Mouse (Mus musculus) forebrain, postnatal 0 days (tissue): ENCODE data around the gene Emp2. TPM values are rescaled to one million over a fixed set of nuclear protein-coding genes. Genes with fewer than 3 reads are reported as not detected.
A peak's percentile ranks its signal among the peaks of the same experiment; 100 is the strongest.
"Not testable (repeated sequence)": the region's sequence is repeated elsewhere in the genome, so short reads cannot be mapped to it uniquely, and the experiment has no call there.

Source experiments
- ATAC-seq: fragments of 200-750 bp; cut with Nextera tagmentation; 2 replicates; pipeline ENCODE4 v1.8.0; 2017; ENCODE audit warnings: mild to moderate bottlenecking, moderate library complexity
- DNase-seq: peaks from one replicate; pipeline ENCODE4 v3.0.0-alpha.2; 2015
- H3K27ac ChIP-seq: fragments of 300-500 bp; sonication (generic); 2 replicates; pipeline ENCODE4 v1.5.1; 2014; ENCODE audit warnings: low read depth, mild to moderate bottlenecking, antibody characterized with exemption, low read length, moderate library complexity, mixed read lengths
- H3K27me3 ChIP-seq: fragments of 300-500 bp; sonication (generic); 2 replicates; pipeline ENCODE4 v1.6.1; 2014; ENCODE audit warnings: mild to moderate bottlenecking, low read length, mixed read lengths; ENCODE audit not compliant: insufficient read depth
- H3K36me3 ChIP-seq: fragments of 300-500 bp; sonication (generic); 2 replicates; pipeline ENCODE4 v1.6.1; 2014; ENCODE audit warnings: mild to moderate bottlenecking, moderate library complexity; ENCODE audit not compliant: insufficient read depth
- H3K4me1 ChIP-seq: fragments of 300-500 bp; sonication (generic); 2 replicates; pipeline ENCODE4 v1.6.1; 2014; ENCODE audit warnings: antibody characterized with exemption; ENCODE audit not compliant: insufficient read depth
- H3K4me2 ChIP-seq: fragments of 300-500 bp; sonication (generic); 2 replicates; pipeline ENCODE4 v1.6.1; 2014; ENCODE audit warnings: low read depth, mild to moderate bottlenecking, moderate library complexity
- H3K4me3 ChIP-seq: fragments of 300-500 bp; sonication (generic); 2 replicates; pipeline ENCODE4 v1.5.1; 2014; ENCODE audit warnings: low read depth, low read length, mixed read lengths
- H3K9ac ChIP-seq: fragments of 300-500 bp; sonication (generic); 2 replicates; pipeline ENCODE4 v1.6.1; 2014; ENCODE audit warnings: mild to moderate bottlenecking
- H3K9me3 ChIP-seq: fragments of 300-500 bp; sonication (generic); 2 replicates; pipeline ENCODE4 v1.6.1; 2016; ENCODE audit warnings: low read length
- CTCF ChIP-seq: sonication (generic); IDR thresholded peaks from 2 replicates; pipeline ENCODE4 v1.5.1; 2016; ENCODE audit warnings: antibody characterized with exemption, control low read depth, low read depth
- WGBS: fragments of 180-500 bp; shearing (Covaris S2); extraction: QIAGEN DNeasy Blood & Tissue Kit; methylation state at CpG from one replicate; pipeline ENCODE4 v1.1.7; 2014; 5-methylcytosine and 5-hydroxymethylcytosine counted together
- microRNA-seq, 2 experiments: library from miRNA; unstranded; fragments of <30 nt; microRNA quantifications; one replicate each; pipeline ENCODE4; 2016
- polyA plus RNA-seq: library from polyadenylated mRNA; unstranded; fragments of >200 nt; fragmentation: Nextera tagmentation; extraction: Ambion mirVana; gene quantifications from 2 replicates; pipeline ENCODE4 v1.2.1, GENCODE M21; 2015
- total RNA-seq: library from RNA; depleted of rRNA; stranded (reverse); fragments of >200 nt; gene quantifications from 2 replicates; pipeline ENCODE4 v1.2.3, GENCODE M21; 2014; rRNA removed

Gene Emp2
- total and polyA plus RNA-seq, 2 experiments from 2014 or later = 12.1 to 18.5 TPM

- Histone ChIP-seq H3K36me3 (no peaks in the 10 kb centered on the region), H3K4me1 (no peaks in the 10 kb centered on the region), H3K4me3 (no peak overlapping the region), H3K27me3 (no peaks in the 10 kb centered on the region), H3K9me3 (no peaks in the 10 kb centered on the region), H3K27ac (no peak overlapping the region), H3K4me2 (no peak overlapping the region), H3K9ac (no peak overlapping the region)
- no peak for DNase-seq
- no peak for ATAC-seq
- WGBS = 81% methylated on average over 3 of the region's 3 CpGs
- no peak for TF ChIP-seq CTCF
These were observed 31.9 kb downstream of the Emp2 start for GRCm38 (mm10) chr16:10281890-10282289.

DNA sequence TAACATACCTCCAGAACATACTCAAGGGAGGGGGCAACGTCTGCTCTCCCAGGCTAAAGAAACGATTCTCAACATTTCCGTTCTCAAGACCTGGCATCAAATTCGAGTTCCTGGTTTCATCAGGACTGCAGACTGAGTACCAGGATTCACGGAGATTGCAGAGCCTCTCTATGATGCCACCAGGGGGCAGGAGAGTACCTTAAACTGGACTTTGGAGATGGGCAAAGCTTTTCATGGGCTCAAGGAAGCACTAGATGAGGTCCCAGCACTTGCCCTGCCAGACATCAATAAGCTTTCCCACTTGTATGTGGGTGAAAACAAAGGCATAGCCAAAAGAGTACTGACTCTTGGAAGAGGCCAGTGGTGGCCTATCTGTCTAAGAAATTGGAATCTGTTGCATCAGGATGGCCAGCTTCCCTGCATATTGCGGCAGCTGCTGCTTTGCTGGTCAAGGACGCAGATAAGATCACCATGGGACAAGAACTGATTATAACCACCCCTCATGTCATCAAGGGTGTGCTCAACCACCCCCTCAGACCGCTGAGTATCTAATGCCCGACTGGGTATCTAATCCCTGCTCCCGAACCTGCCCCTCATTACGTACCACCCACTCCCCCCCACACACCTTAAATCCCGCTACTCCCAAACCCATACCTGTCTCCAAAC lies 33.3 kb downstream of the Emp2 start:
- 51% methylated on average over 12 of the region's 12 CpGs for WGBS
- TF ChIP-seq CTCF = peak; percentile 84
- ATAC-seq = peak; percentile 48; the same call in 1 of the 2 replicates

GRCm38 (mm10) chr16:10276778-10277177 lies 37.0 kb downstream of the Emp2 start:
- not testable (repeated sequence) for H3K27me3 ChIP-seq, H3K9ac ChIP-seq, H3K27ac ChIP-seq, H3K4me1 ChIP-seq, H3K4me2 ChIP-seq, ATAC-seq, DNase-seq, H3K4me3 ChIP-seq, H3K36me3 ChIP-seq, H3K9me3 ChIP-seq
- 83% methylated on average over 5 of the region's 5 CpGs for WGBS

More for the DNA sequence above, 33.3 kb downstream of the Emp2 start:
- Histone ChIP-seq H3K9me3 (no peaks in the 10 kb centered on the region), H3K27me3 (no peaks in the 10 kb centered on the region), H3K27ac (no peak overlapping the region), H3K4me3 (no peak overlapping the region), H3K4me1 (no peaks in the 10 kb centered on the region), H3K36me3 (no peaks in the 10 kb centered on the region), H3K9ac (no peak overlapping the region), H3K4me2 (no peak overlapping the region)
- DNase-seq = peak; percentile 83

- no peaks in the 10 kb centered on the region for H3K36me3 ChIP-seq
- no peak for DNase-seq
- H3K9ac ChIP-seq = no peak overlapping the region
- H3K4me3 ChIP-seq = no peak overlapping the region
- no peak for TF ChIP-seq CTCF
- H3K27ac ChIP-seq = no peak overlapping the region
- no peaks in the 10 kb centered on the region for H3K9me3 ChIP-seq
- no peak overlapping the region for H3K4me2 ChIP-seq
- 75% methylated on average over 4 of the region's 4 CpGs for WGBS
- no peaks in the 10 kb centered on the region for H3K4me1 ChIP-seq
- no peaks in the 10 kb centered on the region for H3K27me3 ChIP-seq
- no peak for ATAC-seq
These were observed 39.3 kb downstream of the Emp2 start for GRCm38 (mm10) chr16:10274465-10274864.

DNA sequence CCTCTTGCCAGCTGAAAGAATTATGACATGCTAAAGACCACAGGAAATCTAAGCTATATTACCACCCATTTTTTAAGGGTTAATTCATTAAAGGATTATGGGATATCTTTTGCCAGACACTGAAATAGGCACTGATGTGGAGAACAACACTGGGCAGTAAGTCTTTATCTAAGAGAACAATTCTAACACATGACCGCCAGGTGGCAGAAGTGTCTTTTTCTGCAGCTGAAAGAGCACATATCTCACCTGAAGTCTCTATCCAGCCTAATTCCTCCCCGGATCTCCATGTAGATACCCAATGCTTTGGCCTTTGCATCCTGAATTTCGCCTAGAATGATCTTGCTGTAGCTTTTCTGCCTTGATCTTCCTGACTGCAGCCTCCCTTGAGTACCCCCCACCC lies 41.5 kb downstream of the Emp2 start:
- H3K4me2 ChIP-seq = no peak overlapping the region
- no peaks in the 10 kb centered on the region for H3K4me1 ChIP-seq
- peak; percentile 75 for DNase-seq
- 0 out of 2 replicates have a peak, but pooled peaks cover 5% of the 10 kb centered on the region for H3K9me3 ChIP-seq
- 26% methylated on average over 3 of the region's 3 CpGs for WGBS
- TF ChIP-seq CTCF = peak; percentile 72
- H3K36me3 ChIP-seq = no peaks in the 10 kb centered on the region
- no peak overlapping the region for H3K4me3 ChIP-seq
- H3K9ac ChIP-seq = no peak overlapping the region
- H3K27me3 ChIP-seq = no peaks in the 10 kb centered on the region
- no peak for ATAC-seq
- no peak overlapping the region for H3K27ac ChIP-seq

DNA sequence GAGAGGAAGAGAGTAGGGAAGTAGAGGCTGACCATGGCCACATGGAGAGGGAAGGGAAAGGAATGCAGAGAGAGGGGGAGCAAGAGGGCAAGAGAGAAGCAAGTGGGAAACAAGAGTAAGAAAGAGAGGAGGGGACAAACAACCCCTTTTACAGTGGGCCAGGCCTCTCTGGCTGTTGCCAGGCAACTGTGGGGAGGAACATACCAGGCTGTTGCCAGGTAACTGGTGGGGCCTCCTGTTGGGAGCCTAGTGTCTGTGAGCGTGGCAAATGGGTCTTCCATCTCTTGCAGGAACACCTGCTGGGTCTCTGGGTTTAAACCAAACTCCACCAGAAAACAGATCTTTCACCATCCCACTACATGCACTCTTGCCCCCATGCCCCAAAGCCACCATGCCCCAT lies 59.8 kb downstream of the Emp2 start:
- Histone ChIP-seq H3K36me3 (no peaks in the 10 kb centered on the region), H3K27ac (no peak overlapping the region), H3K4me3 (no peak overlapping the region), H3K9ac (no peak overlapping the region), H3K9me3 (no peaks in the 10 kb centered on the region), H3K4me2 (no peak overlapping the region), H3K4me1 (no peaks in the 10 kb centered on the region), H3K27me3 (no peaks in the 10 kb centered on the region)
- WGBS = 8% methylated on average over 1 of the region's 1 CpGs
- ATAC-seq = no peak
- no peak for DNase-seq
- TF ChIP-seq CTCF = no peak

- no peak for TF ChIP-seq CTCF
- H3K4me3 ChIP-seq = no peak overlapping the region
- H3K9me3 ChIP-seq = no peaks in the 10 kb centered on the region
- no peaks in the 10 kb centered on the region for H3K4me1 ChIP-seq
- no peak overlapping the region for H3K9ac ChIP-seq
- ATAC-seq = no peak
- no peak for DNase-seq
- no peaks in the 10 kb centered on the region for H3K36me3 ChIP-seq
- H3K4me2 ChIP-seq = no peak overlapping the region
- no peaks in the 10 kb centered on the region for H3K27me3 ChIP-seq
- H3K27ac ChIP-seq = no peak overlapping the region
These were observed 77.2 kb downstream of the Emp2 start for GRCm38 (mm10) chr16:10236601-10237000.

Small RNA genes within 50 kb of the gene (microRNA-seq; reads per million reads assigned to microRNA genes)
- 0 reads per million in 2 experiments for gene Gm22932

Other genes starting within 250 kb of the Emp2 start
- 0.46 and 1.4 TPM in 2 replicates for gene Rpl39l, start 143.7 kb downstream of the Emp2 start, total RNA-seq
- 0.29 and 0.40 TPM in 2 replicates for gene Rpl39l, start 143.7 kb downstream of the Emp2 start, polyA plus RNA-seq
- gene Atf7ip2, start 121.3 kb downstream of the Emp2 start, total RNA-seq = 0.38 and 0.46 TPM in 2 replicates
- gene Atf7ip2, start 121.3 kb downstream of the Emp2 start, polyA plus RNA-seq = 0.16 and 0.22 TPM in 2 replicates
- gene Tekt5, start 81.5 kb upstream of the Emp2 start, total RNA-seq = 3.9 and 5.4 TPM in 2 replicates
- gene Tekt5, start 81.5 kb upstream of the Emp2 start, polyA plus RNA-seq = 8.7 and 11.8 TPM in 2 replicates
- gene Nubp1, start 98.0 kb upstream of the Emp2 start, total RNA-seq = 32.1 and 34.5 TPM in 2 replicates
- 25.7 and 32.2 TPM in 2 replicates for gene Nubp1, start 98.0 kb upstream of the Emp2 start, polyA plus RNA-seq
- 61.9 and 78.1 TPM in 2 replicates for gene Tvp23a, start 133.4 kb upstream of the Emp2 start, total RNA-seq
- 37.6 and 46.3 TPM in 2 replicates for gene Tvp23a, start 133.4 kb upstream of the Emp2 start, polyA plus RNA-seq
- gene Ciita, start 166.1 kb upstream of the Emp2 start, total RNA-seq = not detected in 2 replicates
- gene Ciita, start 166.1 kb upstream of the Emp2 start, polyA plus RNA-seq = 0.06 and 0.10 TPM in 2 replicates
- gene Dexi, start 229.1 kb upstream of the Emp2 start, total RNA-seq = 23.9 and 24.6 TPM in 2 replicates
- 16.1 and 16.2 TPM in 2 replicates for gene Dexi, start 229.1 kb upstream of the Emp2 start, polyA plus RNA-seq
- 43.5 and 52.3 TPM in 2 replicates for gene Clec16a, start 231.4 kb upstream of the Emp2 start, total RNA-seq
- 47.6 and 65.8 TPM in 2 replicates for gene Clec16a, start 231.4 kb upstream of the Emp2 start, polyA plus RNA-seq